Mouse (Mus musculus) CD4-positive, CD25-positive, alpha-beta regulatory T cell, adult 4 months (primary cell): ENCODE measurements at regions not wholly inside any gene's neighbourhood (a gene's known extent, or its start where the extent isn't known, plus 50 kb on each side); places are given as distances from the start of the nearest gene placed in this dataset.

ENCODE experiments used
- ATAC-seq: one replicate; pipeline ENCODE4 v1.8.0; 2017

GRCm38 (mm10) chr9:115686605-115687004, 222.7 kb upstream of the Gadl1 start:
- no peak for ATAC-seq

- ATAC-seq, result no peak
Measured at GRCm38 (mm10) chr9:115692837-115693236, 216.4 kb upstream of the Gadl1 start.

- no peak for ATAC-seq
Measured at GRCm38 (mm10) chr9:115703791-115704190, 205.5 kb upstream of the Gadl1 start.

GRCm38 (mm10) chr9:115704249-115704648, 205.0 kb upstream of the Gadl1 start:
- ATAC-seq, result peak; percentile 60

GRCm38 (mm10) chr9:115705761-115706160, 203.5 kb upstream of the Gadl1 start:
- no peak for ATAC-seq

GRCm38 (mm10) chr9:115708199-115708934, 200.9 kb upstream of the Gadl1 start:
- ATAC-seq, result no peak

GRCm38 (mm10) chr9:115710039-115710739, 199.1 kb upstream of the Gadl1 start:
- ATAC-seq, result peak; percentile 17

GRCm38 (mm10) chr9:115720306-115720705, 188.9 kb upstream of the Gadl1 start:
- ATAC-seq, result no peak

GRCm38 (mm10) chr9:115720841-115721240, 188.4 kb upstream of the Gadl1 start:
- no peak for ATAC-seq

- no peak for ATAC-seq
Measured at GRCm38 (mm10) chr9:115724063-115724462, 185.2 kb upstream of the Gadl1 start.

GRCm38 (mm10) chr9:115727361-115727760, 181.9 kb upstream of the Gadl1 start:
- no peak for ATAC-seq

- no peak for ATAC-seq
Measured at GRCm38 (mm10) chr9:115731557-115731956, 177.7 kb upstream of the Gadl1 start.

- no peak for ATAC-seq
Measured at GRCm38 (mm10) chr9:115733104-115733503, 176.2 kb upstream of the Gadl1 start.

GRCm38 (mm10) chr9:115739984-115740383, 169.3 kb upstream of the Gadl1 start:
- ATAC-seq, result no peak

- no peak for ATAC-seq
Measured at GRCm38 (mm10) chr9:115746436-115746835, 162.8 kb upstream of the Gadl1 start.

- no peak for ATAC-seq
Measured at GRCm38 (mm10) chr9:115760496-115760895, 148.8 kb upstream of the Gadl1 start.

- ATAC-seq, result no peak
Measured at GRCm38 (mm10) chr9:115764136-115764535, 145.1 kb upstream of the Gadl1 start.

GRCm38 (mm10) chr9:115766471-115766870, 142.8 kb upstream of the Gadl1 start:
- no peak for ATAC-seq

GRCm38 (mm10) chr9:115775112-115775511, 134.1 kb upstream of the Gadl1 start:
- no peak for ATAC-seq

- no peak for ATAC-seq
Measured at GRCm38 (mm10) chr9:115775858-115776257, 133.4 kb upstream of the Gadl1 start.

GRCm38 (mm10) chr9:115777097-115777864, 132.0 kb upstream of the Gadl1 start:
- no peak for ATAC-seq

GRCm38 (mm10) chr9:115778862-115779261, 130.4 kb upstream of the Gadl1 start:
- no peak for ATAC-seq

GRCm38 (mm10) chr9:115799330-115799729, 109.9 kb upstream of the Gadl1 start:
- ATAC-seq, result no peak
